8 mouse cellular contexts compared by ENCODE assay signal in genomic region chr2:104029074-104029473, GRCm38 (mm10). TPM values are rescaled to one million over a fixed set of nuclear protein-coding genes. Genes with fewer than 3 reads are reported as not detected.
DNase-seq lines count a peak whose midpoint lies in the region; ATAC-seq lines count a peak whose summit lies in the region.

No protein-coding gene starts in this region.

- no peak for DNase-seq in heart, embryonic 10.5 days (ENCODE audit: low spot score)
- no peak for DNase-seq in heart, postnatal 36 days
- no peak for DNase-seq in hindbrain, embryonic 14.5 days (ENCODE audit: low spot score)
- DNase-seq in midbrain, embryonic 11.5 days (ENCODE audit: low spot score, missing footprints): peak; percentile 62
- no peak for DNase-seq in cerebellum, postnatal 4 days (ENCODE audit: low spot score in 2 of 2)
- no peak for DNase-seq in cerebellum, adult 11-12 months
- no peak for DNase-seq in right cerebral cortex, postnatal 25 days

- 54% methylated on average over 2 of the region's 2 CpGs for WGBS in heart, embryonic 10.5 days
- 71% methylated on average over 2 of the region's 2 CpGs for WGBS in hindbrain, embryonic 14.5 days
- 86% methylated on average over 2 of the region's 2 CpGs for WGBS in midbrain, embryonic 11.5 days

- H3K27me3 ChIP-seq in heart, embryonic 10.5 days (ENCODE audit: insufficient read depth, poor library complexity, severe bottlenecking): no peaks in the 10 kb centered on the region
- no peaks in the 10 kb centered on the region for H3K27me3 ChIP-seq in hindbrain, embryonic 14.5 days (ENCODE audit: control insufficient read depth, insufficient read depth, low read length)
- H3K27me3 ChIP-seq in midbrain, embryonic 11.5 days (ENCODE audit: control insufficient read depth, insufficient read depth, low read length): no peaks in the 10 kb centered on the region

- intact Hi-C loops in heart, postnatal 36 days (cut with DNase I): loop anchor here (10.0 kb wide), 1 partner anchor 466 kb away; the partner anchor contains the start of gene Hipk3

- peak overlapping the region; percentile 93; the same call in 1 of the 2 replicates for H3K9ac ChIP-seq in hindbrain, embryonic 14.5 days
- H3K9ac ChIP-seq in midbrain, embryonic 11.5 days (ENCODE audit: low read length): no peak overlapping the region

- peaks cover 10% of the 10 kb centered on the region for H3K36me3 ChIP-seq in heart, embryonic 10.5 days
- H3K36me3 ChIP-seq in hindbrain, embryonic 14.5 days (replicated peaks; ENCODE audit: control insufficient read depth, insufficient read depth): peaks cover 26% of the 10 kb centered on the region
- H3K36me3 ChIP-seq in midbrain, embryonic 11.5 days (ENCODE audit: control insufficient read depth, insufficient read depth, low read length): no peaks in the 10 kb centered on the region

- no peaks in the 10 kb centered on the region for H3K9me3 ChIP-seq in heart, embryonic 10.5 days
- no peaks in the 10 kb centered on the region for H3K9me3 ChIP-seq in hindbrain, embryonic 14.5 days (ENCODE audit: control insufficient read depth, low read length)
- H3K9me3 ChIP-seq in midbrain, embryonic 11.5 days (ENCODE audit: control insufficient read depth, low read length): no peaks in the 10 kb centered on the region

- H3K27ac ChIP-seq in heart, embryonic 10.5 days: no peak overlapping the region; the same call in 1 of the 2 replicates
- no peak overlapping the region for H3K27ac ChIP-seq in hindbrain, embryonic 14.5 days
- no peak overlapping the region for H3K27ac ChIP-seq in midbrain, embryonic 11.5 days (ENCODE audit: low read depth, low read length)

- peak overlapping the region; percentile 83 for H3K4me3 ChIP-seq in heart, embryonic 10.5 days
- H3K4me3 ChIP-seq in hindbrain, embryonic 14.5 days (replicated peaks; ENCODE audit: low read length): peak overlapping the region; percentile 88
- peak overlapping the region; percentile 94; the same call in 1 of the 2 replicates for H3K4me3 ChIP-seq in midbrain, embryonic 11.5 days (ENCODE audit: low read depth, low read length)

- peaks cover 16% of the 10 kb centered on the region; the same call in 1 of the 2 replicates for H3K4me1 ChIP-seq in heart, embryonic 10.5 days
- H3K4me1 ChIP-seq in hindbrain, embryonic 14.5 days (replicated peaks; ENCODE audit: control insufficient read depth, insufficient read depth, low read length): peaks cover 26% of the 10 kb centered on the region
- peaks cover 11% of the 10 kb centered on the region for H3K4me1 ChIP-seq in midbrain, embryonic 11.5 days (ENCODE audit: control insufficient read depth, insufficient read depth, low read length)

- ATAC-seq in common myeloid progenitor, adult 5-6 weeks (replicated peaks; ENCODE audit: low read depth, poor library complexity, severe bottlenecking): 0 out of 2 replicates have a peak, but pooled peaks have one; percentile 16
- ATAC-seq in hindbrain, embryonic 14.5 days (ENCODE audit: low FRiP score): no peak
- no peak for ATAC-seq in midbrain, embryonic 11.5 days (ENCODE audit: low FRiP score)

- peak overlapping the region; percentile 80 for H3K4me2 ChIP-seq in hindbrain, embryonic 14.5 days (replicated peaks)
- H3K4me2 ChIP-seq in midbrain, embryonic 11.5 days: peak overlapping the region; percentile 58

RNA-seq across cellular contexts. Expression of gene 4931422A03Rik, which starts 0.9 kb away (rescaled TPM):
- polyA plus RNA-seq in heart, embryonic 10.5 days (2016; fragmentation: Nextera tagmentation; extraction: Ambion mirVana): 1.5 and 1.9 TPM in 2 replicates
- not detected for total RNA-seq in heart, postnatal 36 days (2021)
- 0.44 and 0.96 TPM in 2 replicates for total RNA-seq in common myeloid progenitor, adult 5-6 weeks (2017)
- 2.5 and 2.9 TPM in 2 replicates for polyA plus RNA-seq in hindbrain, embryonic 14.5 days (2014; fragmentation: Nextera tagmentation; extraction: Ambion mirVana)
- 1.1 and 1.5 TPM in 2 replicates for polyA plus RNA-seq in midbrain, embryonic 11.5 days (2014; fragmentation: Nextera tagmentation; extraction: Ambion mirVana)

RNA-seq across cellular contexts. Expression of gene Fbxo3, which starts 1.6 kb away (rescaled TPM):
- polyA plus RNA-seq in heart, embryonic 10.5 days (2016; fragmentation: Nextera tagmentation; extraction: Ambion mirVana): 46.2 and 46.3 TPM in 2 replicates
- 10 to 100 TPM; 55.3 to 56.7 TPM for total RNA-seq in heart, postnatal 36 days (2021)
- total RNA-seq in common myeloid progenitor, adult 5-6 weeks (2017): 82.4 and 96.6 TPM in 2 replicates
- 68.3 and 76.8 TPM in 2 replicates for polyA plus RNA-seq in hindbrain, embryonic 14.5 days (2014; fragmentation: Nextera tagmentation; extraction: Ambion mirVana)
- 60.1 and 72.8 TPM in 2 replicates for polyA plus RNA-seq in midbrain, embryonic 11.5 days (2014; fragmentation: Nextera tagmentation; extraction: Ambion mirVana)

RNA-seq across cellular contexts. Expression of gene Gm10912, which starts 36.6 kb away (rescaled TPM):
- not detected in 2 replicates for polyA plus RNA-seq in heart, embryonic 10.5 days (2016; fragmentation: Nextera tagmentation; extraction: Ambion mirVana)
- under 1 TPM in 1 of 2 experiments, not detected in 1; 0.17 TPM for total RNA-seq in heart, postnatal 36 days (2021)
- total RNA-seq in common myeloid progenitor, adult 5-6 weeks (2017): not detected in 2 replicates
- not detected in 2 replicates for polyA plus RNA-seq in hindbrain, embryonic 14.5 days (2014; fragmentation: Nextera tagmentation; extraction: Ambion mirVana)
- polyA plus RNA-seq in midbrain, embryonic 11.5 days (2014; fragmentation: Nextera tagmentation; extraction: Ambion mirVana): not detected in 2 replicates

RNA-seq across cellular contexts. Expression of gene Gm10799, which starts 39.3 kb away (rescaled TPM):
- not detected in 2 replicates for polyA plus RNA-seq in heart, embryonic 10.5 days (2016; fragmentation: Nextera tagmentation; extraction: Ambion mirVana)
- total RNA-seq in heart, postnatal 36 days (2021): not detected
- not detected in 2 replicates for total RNA-seq in common myeloid progenitor, adult 5-6 weeks (2017)
- polyA plus RNA-seq in hindbrain, embryonic 14.5 days (2014; fragmentation: Nextera tagmentation; extraction: Ambion mirVana): not detected in 2 replicates
- not detected in 2 replicates for polyA plus RNA-seq in midbrain, embryonic 11.5 days (2014; fragmentation: Nextera tagmentation; extraction: Ambion mirVana)

RNA-seq across cellular contexts. Expression of gene Cd59b, which starts 40.6 kb away (rescaled TPM):
- polyA plus RNA-seq in heart, embryonic 10.5 days (2016; fragmentation: Nextera tagmentation; extraction: Ambion mirVana): 4.3 and 8.4 TPM in 2 replicates
- total RNA-seq in heart, postnatal 36 days (2021): 1 to 10 TPM; 3.5 to 3.7 TPM
- 6.5 and 18.1 TPM in 2 replicates for total RNA-seq in common myeloid progenitor, adult 5-6 weeks (2017)
- polyA plus RNA-seq in hindbrain, embryonic 14.5 days (2014; fragmentation: Nextera tagmentation; extraction: Ambion mirVana): 3.2 and 3.3 TPM in 2 replicates
- polyA plus RNA-seq in midbrain, embryonic 11.5 days (2014; fragmentation: Nextera tagmentation; extraction: Ambion mirVana): 1.9 and 5.6 TPM in 2 replicates
